Mouse (Mus musculus) mesoderm, embryonic 11.5 days (tissue): ENCODE data around the gene Dnal1.

Experiments used
- DNase-seq: peaks from one replicate; pipeline ENCODE4 v3.0.0-alpha.2; 2012; ENCODE audit warnings: low read depth, low spot score

The Dnal1 gene

GRCm38 (mm10) chr12:84161616-84162433 lies 47.7 kb downstream of the Dnal1 start:
- no peak for DNase-seq

GRCm38 (mm10) chr12:84163133-84163532 lies 49.0 kb downstream of the Dnal1 start:
- no peak for DNase-seq

GRCm38 (mm10) chr12:84163586-84164110 lies 49.5 kb downstream of the Dnal1 start:
- no peak for DNase-seq

- DNase-seq, result no peak
Measured at GRCm38 (mm10) chr12:84165631-84166373, 51.6 kb downstream of the Dnal1 start.

GRCm38 (mm10) chr12:84170610-84171009 lies 56.4 kb downstream of the Dnal1 start:
- no peak for DNase-seq

- DNase-seq, result no peak
Measured at GRCm38 (mm10) chr12:84172216-84172615, 58.0 kb downstream of the Dnal1 start.

- no peak for DNase-seq
Measured at GRCm38 (mm10) chr12:84172862-84173261, 58.7 kb downstream of the Dnal1 start.

- DNase-seq, result no peak
Measured at GRCm38 (mm10) chr12:84173309-84173915, 59.2 kb downstream of the Dnal1 start.

- DNase-seq, result no peak
Measured at GRCm38 (mm10) chr12:84174190-84174811, 60.1 kb downstream of the Dnal1 start.

GRCm38 (mm10) chr12:84174871-84175270 lies 60.7 kb downstream of the Dnal1 start:
- no peak for DNase-seq

- DNase-seq, result peak; percentile 72
Measured at GRCm38 (mm10) chr12:84175659-84176061, 61.5 kb downstream of the Dnal1 start.

GRCm38 (mm10) chr12:84176126-84176769 lies 62.1 kb downstream of the Dnal1 start:
- DNase-seq, result peak; percentile 58

- DNase-seq, result no peak
Measured at GRCm38 (mm10) chr12:84176886-84177765, 63.0 kb downstream of the Dnal1 start.

GRCm38 (mm10) chr12:84178052-84178451 lies 63.9 kb downstream of the Dnal1 start:
- no peak for DNase-seq

- no peak for DNase-seq
Measured at GRCm38 (mm10) chr12:84178652-84179445, 64.7 kb downstream of the Dnal1 start.

- no peak for DNase-seq
Measured at GRCm38 (mm10) chr12:84180090-84180489, 65.9 kb downstream of the Dnal1 start.

- DNase-seq, result no peak
Measured at GRCm38 (mm10) chr12:84180701-84181435, 66.7 kb downstream of the Dnal1 start.

- no peak for DNase-seq
Measured at GRCm38 (mm10) chr12:84181999-84182398, 67.8 kb downstream of the Dnal1 start.

- no peak for DNase-seq
Measured at GRCm38 (mm10) chr12:84184979-84185378, 70.8 kb downstream of the Dnal1 start.
